Mouse (Mus musculus) thymus, adult 2 months (tissue): ENCODE results near the gene H2-Aa.

Experiments
- CTCF ChIP-seq: fragments of 200-500 bp; IDR thresholded peaks from 2 replicates; pipeline ENCODE4 v1.5.1; 2012; ENCODE audit warnings: mild to moderate bottlenecking, control low read depth, low read length, moderate library complexity, borderline replicate concordance; ENCODE audit not compliant: control insufficient read depth, poor library complexity, insufficient read depth; ENCODE audit errors: extremely low read depth
- POLR2A ChIP-seq: fragments of 200-500 bp; IDR thresholded peaks from 2 replicates; pipeline ENCODE4 v1.6.1; 2012; ENCODE audit warnings: mild to moderate bottlenecking, low read length, control low read depth, moderate library complexity; ENCODE audit not compliant: control insufficient read depth, poor library complexity, insufficient read depth; ENCODE audit errors: extremely low read depth

DNA sequence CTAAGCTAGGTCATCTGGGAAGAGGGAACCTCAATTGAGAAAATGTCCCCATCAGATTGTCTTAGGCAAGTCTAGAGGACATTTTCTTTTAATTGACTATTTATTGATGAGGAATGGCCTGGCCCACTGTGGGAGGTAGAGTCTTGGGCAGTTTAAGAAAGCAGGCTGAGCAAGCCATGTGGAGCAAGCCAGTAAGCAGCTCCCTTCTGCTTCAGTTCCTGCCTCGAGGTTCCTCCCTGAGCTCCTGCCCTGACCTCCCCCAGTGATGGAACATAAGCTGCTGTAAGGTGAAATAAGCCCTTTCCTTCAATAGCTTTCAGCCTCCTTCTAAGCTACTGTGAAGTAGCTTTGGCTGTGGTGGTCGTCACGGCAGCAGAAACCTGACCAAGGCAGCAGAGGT lies 49.9 kb downstream of the H2-Aa start:
- no peak for TF ChIP-seq CTCF
- TF ChIP-seq POLR2A: no peak
